13 mouse cellular contexts compared by ENCODE assay signal in genomic region chr16:38652653-38653052, GRCm38 (mm10).
DNase-seq lines count a peak whose midpoint lies in the region; ATAC-seq and TF ChIP-seq lines count a peak whose summit lies in the region.
"Had no signal": no experiment of that assay in that cellular context is flagged by ENCODE, and none has a peak within 500 bp of the region (broad histone marks: within the 10 kb centered on the region; RNA-seq: fewer than 3 reads in every experiment).

No protein-coding gene starts in this region.

- TF ChIP-seq CTCF in heart, postnatal 0 days (IDR thresholded peaks at IDR 0.05; ENCODE audit: low read depth), result no peak
- TF ChIP-seq CTCF in lung, postnatal 0 days (IDR thresholded peaks at IDR 0.05), result no peak

- H3K4me1 ChIP-seq in heart, embryonic 11.5 days (ENCODE audit: control insufficient read depth, insufficient read depth, low read length), result peaks cover 68% of the 10 kb centered on the region
- peaks cover 74% of the 10 kb centered on the region for H3K4me1 ChIP-seq in heart, postnatal 0 days (ENCODE audit: control insufficient read depth, insufficient read depth)
- H3K4me1 ChIP-seq in lung, postnatal 0 days (ENCODE audit: insufficient read depth, low read depth, low read length), result peaks cover 27% of the 10 kb centered on the region
- H3K4me1 ChIP-seq: forebrain, embryonic 13.5 days had no signal

- DNase-seq in heart, adult 8-10 months (ENCODE audit: low spot score), result no peak
- DNase-seq in heart, postnatal 0 days (ENCODE audit: low spot score), result no peak
- DNase-seq in heart, postnatal 4 days, result no peak
- DNase-seq in lung, postnatal 0 days (ENCODE audit: low spot score), result no peak
- DNase-seq in lung, postnatal 25 days (ENCODE audit: low spot score), result no peak
- DNase-seq: cerebellum, adult 9-10 months had no signal

- no peak for TF ChIP-seq EP300 in heart, postnatal 0 days (IDR thresholded peaks at IDR 0.05; ENCODE audit: low read depth)
- no peak for TF ChIP-seq EP300 in lung, postnatal 0 days (IDR thresholded peaks at IDR 0.05)

- no peaks in the 10 kb centered on the region for H3K9me3 ChIP-seq in heart, embryonic 11.5 days (replicated peaks; ENCODE audit: control insufficient read depth, low read length)
- no peaks in the 10 kb centered on the region for H3K9me3 ChIP-seq in heart, postnatal 0 days (replicated peaks; ENCODE audit: control insufficient read depth, low read length)
- no peaks in the 10 kb centered on the region for H3K9me3 ChIP-seq in lung, postnatal 0 days (ENCODE audit: low read length)
- H3K9me3 ChIP-seq: forebrain, embryonic 13.5 days; hindbrain, embryonic 13.5 days; limb, embryonic 13.5 days; midbrain, embryonic 10.5 days had no signal

- 57% methylated on average over 5 of the region's 5 CpGs for WGBS in heart, embryonic 11.5 days (ENCODE audit: insufficient replicate concordance)
- 46% methylated on average over 5 of the region's 5 CpGs for WGBS in heart, postnatal 0 days
- WGBS in lung, postnatal 0 days, result 49% methylated on average over 5 of the region's 5 CpGs

- H3K36me3 ChIP-seq in heart, embryonic 11.5 days (ENCODE audit: control insufficient read depth, insufficient read depth, low read length), result no peaks in the 10 kb centered on the region
- H3K36me3 ChIP-seq in heart, postnatal 0 days (replicated peaks; ENCODE audit: control insufficient read depth, insufficient read depth, low read length), result 0 out of 2 replicates have a peak, but pooled peaks cover 6% of the 10 kb centered on the region
- no peaks in the 10 kb centered on the region for H3K36me3 ChIP-seq in lung, postnatal 0 days (ENCODE audit: insufficient read depth, low read length)
- H3K36me3 ChIP-seq: hindbrain, embryonic 13.5 days; limb, embryonic 13.5 days; midbrain, embryonic 10.5 days had no signal

- peak overlapping the region; percentile 29 for H3K4me2 ChIP-seq in heart, embryonic 11.5 days
- peak overlapping the region; percentile 28; the same call in 1 of the 2 replicates for H3K4me2 ChIP-seq in heart, postnatal 0 days (ENCODE audit: low read depth, low read length)
- no peak overlapping the region for H3K4me2 ChIP-seq in lung, postnatal 0 days (replicated peaks; ENCODE audit: low read depth, low read length)
- H3K4me2 ChIP-seq: forebrain, embryonic 13.5 days; hindbrain, embryonic 13.5 days had no signal

- no peaks in the 10 kb centered on the region for H3K27me3 ChIP-seq in heart, embryonic 11.5 days (ENCODE audit: control insufficient read depth, insufficient read depth, low read length)
- no peaks in the 10 kb centered on the region for H3K27me3 ChIP-seq in heart, postnatal 0 days (ENCODE audit: control insufficient read depth, insufficient read depth, low read length)
- no peaks in the 10 kb centered on the region for H3K27me3 ChIP-seq in lung, postnatal 0 days (replicated peaks; ENCODE audit: insufficient read depth, low read length)
- H3K27me3 ChIP-seq: forebrain, embryonic 13.5 days; hindbrain, embryonic 13.5 days; limb, embryonic 13.5 days had no signal

- no peak overlapping the region for H3K9ac ChIP-seq in heart, embryonic 11.5 days (ENCODE audit: low read depth, low read length)
- H3K9ac ChIP-seq in heart, postnatal 0 days (replicated peaks; ENCODE audit: low read depth, low read length), result no peak overlapping the region
- no peak overlapping the region for H3K9ac ChIP-seq in lung, postnatal 0 days (replicated peaks; ENCODE audit: low read depth)
- H3K9ac ChIP-seq: forebrain, embryonic 13.5 days; hindbrain, embryonic 13.5 days; liver, embryonic 14.5 days had no signal

- no peak for ATAC-seq in heart, embryonic 11.5 days (replicated peaks; ENCODE audit: insufficient number of reproducible peaks, low FRiP score, low TSS enrichment)
- ATAC-seq in heart, postnatal 0 days (ENCODE audit: insufficient read depth, low read depth), result no peak
- ATAC-seq in lung, postnatal 0 days, result no peak
- ATAC-seq in cerebellum, adult (ENCODE audit: insufficient number of reproducible peaks, low FRiP score, low TSS enrichment), result no peak
- ATAC-seq: forebrain, embryonic 13.5 days had no signal

- no peak overlapping the region for H3K4me3 ChIP-seq in heart, embryonic 11.5 days (ENCODE audit: low read depth, low read length)
- no peak overlapping the region for H3K4me3 ChIP-seq in heart, postnatal 0 days (ENCODE audit: low read depth, low read length)
- H3K4me3 ChIP-seq in lung, postnatal 0 days (ENCODE audit: low read depth, low read length), result no peak overlapping the region
- H3K4me3 ChIP-seq: forebrain, embryonic 13.5 days; hindbrain, embryonic 13.5 days; limb, embryonic 13.5 days; midbrain, embryonic 10.5 days had no signal

- peak overlapping the region; percentile 95 for H3K27ac ChIP-seq in heart, embryonic 11.5 days (ENCODE audit: low read depth, low read length)
- peak overlapping the region; percentile 92 for H3K27ac ChIP-seq in heart, postnatal 0 days (ENCODE audit: low read depth)
- peak overlapping the region; percentile 73; the same call in 1 of the 2 replicates for H3K27ac ChIP-seq in lung, postnatal 0 days (ENCODE audit: low read length)
- H3K27ac ChIP-seq: forebrain, embryonic 13.5 days; liver, embryonic 14.5 days had no signal
